Mouse (Mus musculus): ENCODE measurements around the gene Mettl22.

Mettl22 gene

DNA sequence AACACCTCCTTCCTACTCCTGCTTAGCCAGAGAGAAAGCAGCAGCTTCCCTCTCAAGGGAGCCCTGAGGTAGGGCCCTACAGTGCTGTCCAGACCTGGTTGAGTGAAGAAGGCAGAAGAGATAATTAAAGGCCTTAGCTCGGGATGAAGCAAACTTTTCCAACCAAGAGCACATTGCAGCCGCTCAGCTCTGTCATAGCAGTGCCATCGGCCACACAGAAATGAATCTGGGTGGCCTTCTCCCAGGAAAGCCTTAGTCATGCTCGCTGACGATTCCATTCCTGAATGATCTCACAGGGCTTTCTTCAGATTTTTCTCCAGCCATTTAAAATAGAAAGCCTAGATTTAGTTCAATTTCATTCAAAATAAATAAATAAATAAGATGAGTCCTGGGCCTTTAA lies 39.3 kb downstream of the Mettl22 start:
- in situ Hi-C loops (cut with MseI, MboI), result no loop called here

DNA sequence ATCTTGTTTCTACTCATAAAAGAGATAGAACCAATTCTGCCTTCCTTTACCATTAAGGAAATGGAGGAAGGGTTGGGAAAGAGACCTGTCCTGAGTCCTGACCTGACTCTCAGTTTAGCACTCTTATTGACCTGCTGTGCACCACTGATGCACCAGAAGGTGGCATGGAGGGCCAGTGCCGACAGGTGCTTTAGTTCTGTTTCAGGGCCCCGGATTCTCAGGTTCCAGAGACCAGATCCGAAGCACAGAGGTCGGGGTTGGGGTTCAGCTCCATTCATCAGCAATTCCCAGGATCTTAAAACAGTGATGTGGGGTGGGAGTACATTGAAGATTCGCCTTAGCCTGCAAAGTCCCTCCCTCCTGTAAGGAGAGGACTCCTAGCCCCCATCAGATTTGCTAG lies 42.2 kb downstream of the Mettl22 start:
- in situ Hi-C loops (cut with MseI, MboI), result no loop called here

DNA sequence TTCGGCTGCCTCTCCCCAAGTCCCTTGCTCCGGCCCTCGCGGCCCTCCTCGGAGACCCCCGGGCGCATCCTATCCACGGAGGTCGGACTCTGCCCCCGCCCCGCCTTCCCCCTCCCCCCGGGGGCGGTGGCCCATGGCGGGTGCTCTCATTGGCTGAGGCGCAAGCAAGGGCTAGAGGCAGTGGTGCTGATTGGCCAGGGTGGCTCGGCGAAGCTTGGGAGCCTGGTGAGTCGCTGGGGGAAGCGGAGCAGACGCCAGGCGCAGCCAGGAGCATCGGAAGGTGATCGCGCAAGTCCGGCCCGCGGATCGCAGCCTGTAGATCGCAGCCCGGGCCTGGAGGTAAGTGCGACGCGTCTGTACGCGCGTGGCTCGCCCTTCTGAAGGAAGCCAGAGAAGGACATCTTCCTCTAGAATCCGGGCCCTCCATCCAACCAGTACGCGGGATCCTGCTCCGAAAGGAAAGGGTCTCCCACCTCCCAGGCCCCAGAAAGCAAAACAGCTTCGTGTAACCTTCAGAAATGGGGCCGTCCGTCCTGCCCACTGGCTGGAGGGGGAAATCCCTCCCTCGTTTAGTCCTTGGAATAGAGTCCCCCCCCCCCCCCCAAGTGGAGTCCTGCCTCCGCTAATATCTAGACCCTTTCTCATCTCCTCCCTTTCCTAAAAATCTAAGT lies 42.8 kb downstream of the Mettl22 start, which contains the start of gene Abat:
Gene Abat (plus strand): TSS at position 194 of the 671 bp plus-strand sequence.
- in situ Hi-C loops (cut with MseI, MboI), result no loop called here

DNA sequence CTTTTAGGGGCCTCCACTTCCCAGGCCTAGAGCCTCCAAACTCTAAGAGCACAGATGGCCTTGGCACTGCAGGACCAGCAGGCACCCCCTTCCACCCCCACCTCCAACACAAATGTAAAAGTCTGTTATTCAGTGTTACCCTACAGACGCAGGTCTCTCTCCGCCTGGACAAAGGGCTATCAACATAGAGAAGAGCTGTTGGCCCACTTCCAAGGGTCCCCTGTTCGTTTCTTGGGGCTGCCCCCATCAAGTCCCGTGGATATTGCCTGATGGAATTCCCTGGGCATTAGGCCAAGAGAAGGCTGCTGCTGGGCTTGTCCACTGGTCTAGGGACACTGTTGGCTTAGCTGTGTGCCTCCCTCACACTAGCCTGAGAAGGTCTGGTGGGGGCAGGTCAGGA lies 43.6 kb downstream of the Mettl22 start:
- in situ Hi-C loops (cut with MseI, MboI), result no loop called here

DNA sequence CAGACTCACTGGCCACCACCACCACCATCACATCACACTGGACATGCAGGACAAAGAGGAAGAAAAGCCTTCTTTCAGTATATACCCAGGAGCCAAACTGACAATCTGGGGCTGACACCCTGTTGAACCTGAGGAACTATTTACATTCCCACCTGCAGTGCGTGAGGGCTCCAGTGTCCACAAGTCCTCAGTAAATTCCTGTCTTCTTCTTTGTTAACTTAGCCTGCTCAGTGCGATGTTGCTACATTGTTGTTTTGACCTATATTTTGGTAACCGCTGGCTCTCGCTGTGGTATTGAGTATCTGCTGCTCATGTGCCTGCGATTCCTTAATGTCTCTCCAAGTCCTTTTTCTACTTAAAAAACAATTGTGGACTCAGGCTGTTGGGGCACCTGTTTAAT lies 49.9 kb downstream of the Mettl22 start:
- in situ Hi-C loops (cut with MseI, MboI), result no loop called here

DNA sequence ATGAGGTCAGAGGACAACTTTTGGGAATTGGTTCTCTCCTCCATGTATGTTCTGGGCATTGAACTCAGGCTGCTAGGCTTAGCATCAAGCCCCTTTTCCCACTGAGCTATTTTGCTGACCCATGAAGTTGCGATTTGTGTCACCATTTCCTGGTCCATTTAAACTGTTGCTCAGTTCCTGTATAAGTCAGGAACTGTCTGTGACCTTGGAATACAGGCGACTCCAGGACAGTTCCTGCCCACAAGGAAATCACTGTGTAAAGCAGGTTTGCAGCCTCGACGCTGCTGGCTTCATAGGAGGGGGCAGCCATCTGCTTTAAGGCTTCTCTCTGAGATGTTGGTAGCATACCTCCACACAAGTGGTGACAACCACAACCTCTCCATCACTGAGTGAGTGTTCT lies 50.7 kb downstream of the Mettl22 start:
- in situ Hi-C loops (cut with MseI, MboI), result no loop called here

DNA sequence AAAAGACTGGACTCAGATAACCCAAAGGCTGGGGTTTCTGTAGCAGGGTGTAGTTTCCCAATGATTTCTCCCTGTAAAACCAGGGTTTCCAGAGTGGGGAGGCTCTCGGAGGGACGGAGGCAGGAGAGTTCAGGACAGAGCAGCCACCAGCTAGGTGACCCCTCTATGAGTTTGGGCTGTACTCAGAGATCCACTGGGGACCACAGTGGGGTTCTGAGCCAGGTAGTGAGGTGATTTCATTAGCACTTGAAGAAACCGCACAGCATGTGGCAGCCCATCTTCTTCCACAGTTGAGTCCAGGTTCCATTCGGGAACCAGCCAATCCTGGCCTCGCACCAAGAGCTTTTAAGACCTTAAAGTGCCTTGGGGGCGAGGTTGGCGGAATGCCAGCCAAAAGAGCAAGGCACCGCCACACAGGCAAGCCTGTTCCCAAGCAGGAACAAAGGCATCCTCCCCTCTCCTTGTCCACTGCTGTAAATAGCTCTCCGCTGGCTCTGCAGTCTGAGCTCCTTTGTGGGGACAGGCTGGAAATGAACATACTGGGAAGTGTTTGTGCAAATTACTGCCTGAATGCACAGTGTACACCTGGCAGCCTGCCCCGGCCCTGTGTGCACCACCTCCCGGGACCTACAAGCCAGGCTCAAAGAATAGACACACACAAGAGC lies 53.0 kb downstream of the Mettl22 start:
- in situ Hi-C loops (cut with MseI, MboI), result no loop called here

DNA sequence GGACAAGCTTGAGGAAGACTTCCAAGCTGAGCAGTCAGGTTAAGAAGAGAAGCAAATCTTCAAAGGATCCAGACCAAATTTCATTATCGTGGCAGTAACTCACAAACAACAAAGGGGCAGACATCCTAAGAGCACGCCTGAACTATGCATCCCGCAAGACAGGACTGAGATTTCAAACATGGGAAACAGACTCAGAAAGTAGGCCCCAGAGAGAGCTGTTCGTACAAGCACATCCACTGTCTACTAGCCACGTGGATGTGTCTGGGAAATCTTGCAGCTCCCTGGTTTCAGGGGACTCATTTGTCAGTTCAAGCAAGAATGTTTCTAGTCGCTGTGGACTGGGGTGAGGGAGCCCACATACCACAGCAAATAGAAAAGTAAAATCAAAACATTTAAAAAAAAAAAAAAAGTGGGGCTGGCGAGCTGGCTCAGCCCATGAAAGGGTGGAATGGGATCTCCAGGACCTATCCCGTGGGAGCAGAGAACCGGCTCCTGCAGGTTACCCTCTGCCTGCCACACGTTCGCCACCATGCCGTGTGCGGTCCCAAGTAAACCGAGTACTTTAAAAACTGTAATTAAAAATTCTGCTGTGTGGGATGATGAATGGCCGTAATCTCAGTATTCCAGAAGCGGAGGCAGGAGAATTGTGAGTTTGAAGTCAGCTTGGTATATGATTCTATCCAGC lies 53.7 kb downstream of the Mettl22 start:
- in situ Hi-C loops (cut with MseI, MboI), result no loop called here

DNA sequence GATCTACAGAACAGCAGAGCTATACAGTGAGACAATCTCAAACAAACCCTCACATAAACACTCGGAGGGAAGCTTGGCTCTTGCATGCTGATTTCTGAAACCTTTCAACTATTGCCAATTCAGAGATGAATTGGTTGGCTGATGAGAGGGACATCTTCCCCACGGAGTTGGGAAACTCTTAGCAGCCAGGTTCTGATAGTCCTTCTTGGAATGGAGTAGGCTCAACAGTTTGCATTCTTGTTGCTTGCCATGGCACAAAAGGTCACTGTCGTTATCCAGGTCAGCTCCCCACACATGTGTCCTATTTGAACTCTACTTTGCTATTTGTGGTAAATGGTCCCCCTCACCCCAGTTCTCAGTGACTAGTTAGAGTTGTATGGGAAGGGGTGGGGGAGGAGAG lies 54.7 kb downstream of the Mettl22 start:
- in situ Hi-C loops (cut with MseI, MboI), result no loop called here

DNA sequence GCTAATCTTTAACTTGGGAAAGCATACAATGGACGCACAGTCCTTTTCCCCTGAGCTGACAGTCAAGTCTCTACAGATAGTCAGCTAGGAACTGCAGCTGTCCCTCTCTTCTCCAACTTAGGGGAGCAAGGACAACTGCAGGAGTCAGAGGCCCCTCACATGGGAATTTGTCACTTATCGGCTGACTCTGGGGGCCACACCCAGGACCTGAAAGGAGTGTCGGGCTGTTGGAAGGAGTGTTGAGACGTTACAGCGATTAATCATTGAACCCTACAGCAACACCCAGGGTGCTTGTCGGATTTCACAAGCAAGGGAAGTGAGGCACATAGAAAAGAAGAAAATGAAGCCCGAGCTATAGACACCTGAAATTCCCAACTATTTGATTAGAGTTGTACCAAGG lies 55.3 kb downstream of the Mettl22 start:
- in situ Hi-C loops (cut with MseI, MboI), result no loop called here

DNA sequence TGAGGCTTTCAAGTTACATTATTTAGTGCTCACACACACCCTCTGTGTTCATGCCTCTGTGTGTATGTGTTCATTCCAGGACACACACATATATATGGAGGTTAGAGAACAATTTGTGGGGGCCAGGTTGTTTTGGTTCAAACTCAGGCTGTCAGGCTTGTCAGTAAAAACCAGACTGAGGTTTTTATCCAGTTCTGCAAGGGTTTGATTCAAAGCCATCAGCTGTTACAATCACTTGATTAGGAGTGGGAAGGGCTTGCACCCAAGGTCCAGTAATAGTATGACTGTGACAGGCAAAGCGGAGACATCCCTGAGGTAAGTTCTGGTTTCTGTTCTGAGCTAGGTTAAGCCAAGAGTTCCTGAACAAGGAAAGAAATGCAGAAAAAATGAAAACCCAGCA lies 58.8 kb downstream of the Mettl22 start:
- in situ Hi-C loops (cut with MseI, MboI), result no loop called here

DNA sequence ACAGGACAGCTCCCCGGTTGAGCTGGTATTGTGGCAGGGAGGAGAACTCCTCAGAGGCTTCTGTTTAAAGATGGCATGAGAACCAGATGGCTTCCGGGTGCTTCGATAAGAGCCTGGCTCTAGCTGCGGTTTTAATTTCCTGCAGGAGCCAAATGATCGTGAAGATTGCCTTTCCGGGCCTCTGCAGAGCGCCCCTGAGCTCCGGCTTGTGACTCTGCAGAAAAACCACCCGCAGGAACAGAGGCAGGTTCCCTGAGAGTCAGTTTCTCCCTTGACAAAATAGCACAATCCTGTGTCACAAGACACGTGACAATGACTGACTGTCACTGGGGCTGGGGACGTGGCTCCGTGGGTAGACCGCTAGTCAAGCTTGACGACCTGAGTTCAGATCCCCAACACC lies 59.4 kb downstream of the Mettl22 start:
- in situ Hi-C loops (cut with MseI, MboI), result no loop called here

DNA sequence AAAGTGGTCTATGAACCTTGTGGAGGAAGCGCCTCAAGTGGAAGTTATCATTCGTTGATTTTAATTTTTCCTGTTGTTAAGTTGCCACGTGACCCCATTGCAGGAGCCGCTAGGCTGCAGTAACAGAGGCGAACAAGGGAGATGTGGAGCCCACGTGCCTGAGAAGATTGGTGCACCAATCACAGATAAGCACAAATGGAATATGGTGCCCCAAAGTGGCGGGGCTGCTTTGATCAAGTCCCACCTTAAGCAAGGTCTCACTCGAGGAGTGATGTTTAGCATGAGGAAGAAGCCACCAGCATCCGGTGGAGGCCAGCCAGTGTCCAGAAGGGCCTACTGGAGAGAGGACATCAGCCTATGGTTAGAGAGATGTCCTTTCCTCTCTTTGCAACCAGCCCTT lies 61.9 kb downstream of the Mettl22 start:
- in situ Hi-C loops (cut with MseI, MboI), result no loop called here

DNA sequence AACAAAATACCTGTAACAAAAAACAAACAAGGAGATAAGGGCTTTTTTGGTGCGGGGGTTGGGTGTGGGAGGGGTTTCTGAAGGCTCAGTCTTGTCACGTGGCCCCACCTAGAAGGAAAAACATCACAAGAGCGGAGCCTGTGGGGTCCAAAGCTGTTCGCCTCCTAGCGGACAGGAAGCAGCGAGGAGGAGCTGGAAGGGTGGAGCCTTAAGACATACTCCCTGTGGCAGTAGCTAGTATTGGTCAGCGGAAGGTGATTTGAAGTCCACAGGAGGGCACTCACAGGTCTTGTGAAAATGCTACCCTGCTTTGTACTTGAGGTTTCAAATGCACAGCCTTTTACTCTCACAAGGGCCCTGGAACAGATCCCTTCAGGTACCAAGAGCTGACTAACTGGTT lies 62.3 kb downstream of the Mettl22 start:
- in situ Hi-C loops (cut with MseI, MboI), result no loop called here

DNA sequence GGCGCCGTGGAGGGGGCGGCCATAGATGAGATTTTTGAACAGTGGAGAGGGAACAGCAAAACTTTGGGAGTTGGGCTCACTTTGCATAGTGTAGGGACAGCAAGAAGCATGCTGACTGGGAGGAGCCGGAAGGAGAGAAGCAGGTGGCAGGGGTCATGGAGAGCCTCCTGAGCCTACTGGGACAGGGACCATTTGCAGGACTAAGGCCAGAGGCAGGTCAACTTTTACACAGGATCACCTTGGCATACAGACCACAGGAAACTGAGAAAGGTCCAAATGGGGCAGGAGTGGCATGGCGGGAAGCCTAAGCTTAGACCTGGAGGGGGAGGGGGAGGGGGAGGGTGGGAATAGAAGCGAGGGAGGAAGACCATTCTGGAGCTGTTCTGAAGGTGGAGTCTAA lies 62.9 kb downstream of the Mettl22 start:
- in situ Hi-C loops (cut with MseI, MboI), result no loop called here

DNA sequence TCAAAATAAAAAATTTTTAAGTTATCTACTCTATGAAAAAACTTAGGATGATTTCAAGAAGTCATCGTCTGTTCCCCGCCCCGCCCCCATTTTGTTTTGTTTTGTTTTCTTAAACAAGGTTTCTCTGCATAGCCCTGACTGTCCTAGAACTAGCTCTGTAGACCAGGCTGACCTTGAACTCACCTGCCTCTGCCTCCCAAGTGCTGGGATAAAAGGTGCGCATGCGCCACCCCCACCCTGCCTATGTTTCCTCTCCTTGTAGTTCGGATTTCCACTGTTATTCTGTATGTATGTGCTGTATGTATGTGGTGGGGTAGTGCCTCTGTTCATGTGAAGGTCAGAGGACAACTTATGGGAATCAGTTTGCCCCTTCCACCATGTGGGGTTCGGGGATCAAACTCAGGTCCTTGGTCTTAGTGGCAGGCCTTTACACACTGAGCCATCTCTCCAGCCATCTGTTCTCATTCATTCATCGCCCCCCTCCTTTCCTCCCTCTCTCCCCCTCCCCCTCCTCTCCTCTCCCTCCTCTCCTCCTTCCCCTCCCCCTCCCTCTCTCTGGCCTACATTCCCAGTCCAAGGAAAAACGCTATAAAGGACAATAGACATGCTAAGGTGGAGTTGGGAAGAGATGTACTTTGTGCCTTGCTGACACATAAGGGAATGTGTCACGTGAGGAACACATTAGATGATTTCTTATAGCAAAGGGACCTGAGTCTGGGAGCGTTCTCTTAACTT lies 64.0 kb downstream of the Mettl22 start:
- in situ Hi-C loops (cut with MseI, MboI), result no loop called here

DNA sequence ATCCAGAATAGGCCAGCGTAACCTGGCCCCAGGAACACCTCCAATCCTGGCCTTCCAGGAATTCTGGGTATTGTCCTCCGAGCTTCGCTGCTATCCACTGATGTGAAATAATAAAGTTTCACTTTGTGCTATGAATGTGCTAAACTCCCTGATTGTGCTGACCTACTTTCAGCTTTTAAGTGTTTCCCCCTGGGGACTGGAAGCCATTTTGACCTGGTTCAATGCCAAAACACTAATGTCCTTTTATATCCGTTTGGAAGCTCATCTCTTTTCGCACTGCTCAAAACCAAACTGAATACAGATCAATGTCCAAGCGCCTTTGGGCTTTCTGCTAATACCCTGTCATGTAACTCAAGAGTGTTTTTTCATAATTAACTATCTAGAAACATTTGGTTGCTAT lies 64.8 kb downstream of the Mettl22 start:
- in situ Hi-C loops (cut with MseI, MboI), result no loop called here

DNA sequence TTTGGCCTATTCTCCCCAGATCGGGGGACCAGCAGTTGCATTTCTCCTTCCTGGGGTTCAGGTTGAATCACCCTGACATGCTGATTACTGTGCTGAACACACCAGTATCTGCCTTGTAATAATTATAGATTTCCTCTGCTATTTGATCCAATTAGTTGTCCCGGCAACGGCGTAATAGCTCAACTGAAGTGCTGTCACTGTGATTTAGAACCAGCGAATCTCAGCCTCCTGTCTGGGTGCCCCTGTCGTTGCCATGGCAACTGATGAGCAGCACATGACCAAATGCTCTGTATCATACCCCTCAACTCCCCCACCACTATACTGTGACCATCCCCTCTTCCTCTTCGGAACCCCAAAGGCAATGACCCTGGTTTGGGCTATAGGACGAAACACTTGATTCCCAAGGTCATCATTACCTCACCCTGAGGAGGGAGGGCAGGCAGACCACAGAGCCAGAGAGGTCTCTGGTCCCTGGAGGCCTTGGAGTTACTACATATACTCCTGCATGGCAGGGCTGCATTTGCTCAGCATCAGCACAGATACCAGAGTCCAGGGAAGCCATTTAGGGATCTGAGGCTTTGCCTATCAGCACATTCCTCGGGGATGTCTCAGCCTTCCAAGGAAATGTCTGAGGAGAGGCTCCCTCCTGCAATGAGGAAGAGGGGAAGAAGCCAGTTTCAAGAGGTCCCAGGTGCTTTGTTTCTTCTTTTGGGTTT lies 68.7 kb downstream of the Mettl22 start:
- in situ Hi-C loops (cut with MseI, MboI), result no loop called here

Data from mouse trophoblast stem cell (cell line).